Mouse (Mus musculus): ENCODE measurements around the gene Txlna. TPM values are rescaled to one million over a fixed set of nuclear protein-coding genes. Genes with fewer than 3 reads are reported as not detected.

Gene Txlna
- polyA plus RNA-seq (2014; fragmentation: Illumina TruSeq; extraction: RNeasy Lipid Tissue Mini Kit (QIAGEN cat#74804); ENCODE audit: low read depth, low replicate concordance): 16.9 TPM

DNA sequence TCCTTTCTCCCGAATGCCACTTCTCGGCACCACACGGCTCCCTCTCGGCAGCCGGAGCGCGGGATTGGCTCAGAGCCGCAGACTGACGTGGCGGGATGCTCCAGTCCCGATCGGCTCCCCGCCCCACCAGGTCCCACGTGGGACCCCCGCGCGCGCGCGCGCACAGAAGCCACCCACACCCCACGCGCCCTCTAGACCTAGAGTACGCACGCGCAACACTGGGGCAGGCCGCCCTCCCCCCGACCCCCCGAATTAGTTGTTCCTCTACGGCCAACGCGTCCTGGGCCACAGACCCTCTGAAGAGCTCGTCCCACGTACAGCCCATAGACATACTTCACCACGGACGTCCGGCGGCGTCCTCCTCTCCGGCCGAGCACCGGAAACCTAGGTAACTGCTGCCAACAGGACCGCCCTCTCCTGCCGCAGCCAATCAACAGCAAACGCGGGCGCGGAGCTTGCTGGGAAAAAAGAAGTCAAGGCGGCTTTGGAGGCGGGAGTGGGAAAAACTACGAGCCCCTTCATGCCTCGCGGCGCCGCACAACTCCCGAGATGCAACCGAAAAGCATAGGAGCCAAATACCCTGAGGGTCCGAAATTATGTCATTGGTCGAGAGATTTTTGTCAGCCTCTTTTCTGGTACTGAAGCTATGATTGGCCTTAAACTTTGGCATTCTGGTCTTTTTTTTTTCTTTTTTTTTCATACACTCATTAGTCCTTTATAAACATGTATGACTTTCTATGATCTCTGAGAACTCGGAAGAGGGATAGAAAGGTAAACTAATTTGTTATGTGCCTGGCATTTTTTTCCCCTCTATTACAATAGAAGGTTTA is at the start of gene Txlna:
Txlna (minus strand) TSS at position 428 of the 830 bp plus-strand sequence.

DNA sequence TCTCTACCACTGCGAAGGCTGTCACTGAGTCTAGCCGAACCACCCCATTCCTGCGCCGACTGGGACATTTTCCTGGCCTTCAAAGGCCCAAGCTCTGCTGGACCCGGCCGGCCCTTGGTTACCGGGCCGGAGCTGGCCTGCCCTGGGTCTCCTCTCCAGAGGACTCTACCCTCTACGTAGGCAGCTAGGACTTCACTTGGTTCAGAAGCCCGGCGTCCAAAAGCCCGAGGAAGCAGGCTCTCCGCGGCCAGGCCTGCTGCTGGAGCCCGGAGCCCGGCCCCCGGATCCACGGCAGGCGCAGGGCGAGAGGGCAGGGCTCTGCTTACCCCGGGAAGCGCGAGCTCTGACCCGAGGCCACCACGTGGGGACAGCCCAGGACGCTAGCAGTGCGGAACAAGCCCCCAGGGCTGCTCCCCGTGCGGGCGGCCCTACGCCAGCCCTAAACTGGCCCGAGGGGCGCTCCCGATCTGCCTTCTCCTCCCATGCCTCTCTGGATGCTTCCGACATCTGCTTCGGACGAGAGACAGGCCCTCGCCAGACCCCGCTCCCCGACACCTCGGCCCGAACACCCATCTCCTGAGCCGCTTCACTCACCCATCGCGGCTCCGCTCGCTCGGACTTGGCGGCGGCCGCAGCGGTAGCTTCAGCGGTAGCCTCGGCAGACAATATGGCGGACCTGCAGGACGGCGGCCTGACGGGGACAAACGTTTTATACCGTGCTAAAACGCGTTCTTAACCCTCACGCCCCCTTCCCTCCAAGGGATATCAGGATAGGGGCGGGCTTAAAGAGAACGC is 31.4 kb upstream of the Txlna start, which contains the start of gene Kpna6:
Kpna6 (minus strand) TSS at position 685 of the 795 bp plus-strand sequence.

DNA sequence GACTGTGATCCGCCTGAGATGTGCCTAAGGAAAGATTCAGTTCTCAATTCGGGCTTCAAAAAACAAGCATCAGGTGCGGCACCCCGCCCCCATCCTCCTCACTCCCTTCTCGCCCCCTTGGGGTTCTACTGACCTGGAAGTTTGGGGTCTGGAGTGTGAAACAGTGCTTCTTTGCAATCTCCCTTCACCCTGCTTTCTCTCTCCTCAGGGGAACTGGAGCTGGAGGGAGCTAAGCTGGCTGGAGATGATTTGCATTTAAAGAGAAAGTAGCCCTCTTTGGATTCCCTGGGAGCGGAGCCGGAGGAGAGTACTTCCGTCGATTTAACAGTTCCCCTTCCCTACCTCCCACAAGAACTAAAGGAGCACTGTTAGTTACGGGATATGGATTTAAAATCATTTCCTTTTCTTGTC is 17.2 kb downstream of the Txlna start, which contains the start of gene Ccdc28b:
Ccdc28b (minus strand) TSS at position 267 of the 411 bp plus-strand sequence.

DNA sequence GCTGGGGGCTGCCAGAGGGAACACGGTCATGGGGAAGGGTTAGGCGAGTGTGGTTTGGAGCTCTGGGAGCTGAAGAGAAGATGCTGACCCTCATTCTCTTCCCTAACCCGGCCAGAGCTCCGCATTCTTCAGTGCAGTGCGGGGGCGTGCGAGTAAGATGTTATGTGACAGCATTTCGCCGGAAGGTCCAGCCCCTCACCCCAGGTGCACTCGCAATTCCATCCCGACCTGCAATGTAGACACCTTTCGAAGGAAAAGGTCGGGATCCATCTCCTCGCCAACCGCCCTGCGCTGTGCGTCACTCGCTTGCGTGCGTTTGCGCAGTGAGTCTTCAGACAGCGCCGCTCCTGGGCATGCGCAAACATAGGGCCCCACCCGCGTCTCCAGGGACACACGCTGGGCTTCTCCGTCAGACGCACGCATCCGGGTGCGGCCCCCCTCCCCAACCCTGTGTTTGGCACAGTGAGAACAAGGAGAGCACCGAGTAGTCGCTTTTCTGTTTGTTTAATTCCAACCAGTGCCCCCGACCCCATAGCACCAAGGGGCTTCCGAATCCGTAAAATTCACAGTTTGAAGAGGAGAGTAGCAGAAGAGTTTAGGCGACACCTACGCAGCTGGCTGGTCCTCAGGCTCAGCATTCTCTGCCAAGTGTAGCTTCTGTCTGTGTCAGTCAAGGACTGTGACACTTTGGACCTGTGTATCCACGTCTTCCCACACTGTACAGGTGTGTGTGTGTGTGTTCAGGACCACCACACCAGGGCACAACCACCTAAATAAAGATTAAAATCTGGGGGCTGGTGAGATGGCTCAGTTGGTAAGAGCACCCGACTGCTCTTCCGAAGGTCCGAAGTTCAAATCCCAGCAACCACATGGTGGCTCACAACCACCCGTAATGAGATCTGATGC is 21.8 kb downstream of the Txlna start, which contains the start of gene Iqcc:
Iqcc (minus strand) TSS at position 314 of the 906 bp plus-strand sequence.

DNA sequence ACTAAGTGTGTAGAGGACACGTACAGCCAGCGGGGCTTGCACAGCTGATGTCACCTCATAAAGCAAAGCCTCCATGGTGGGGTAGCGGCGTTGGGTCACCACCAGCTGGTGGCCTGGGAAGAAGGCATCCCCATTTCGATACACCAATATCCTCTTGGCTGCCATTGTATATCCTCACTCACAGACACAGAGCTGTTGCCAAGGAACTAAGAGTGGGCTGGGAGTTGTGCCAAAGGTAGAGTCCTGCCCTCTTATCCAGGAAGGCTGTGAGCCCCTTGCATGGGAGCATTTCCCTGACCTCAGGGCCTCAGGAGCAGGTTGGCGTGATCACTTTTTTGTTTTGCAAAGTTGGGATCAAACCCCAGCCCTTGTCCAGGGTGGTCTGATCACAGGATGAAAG is 26.8 kb downstream of the Txlna start, which contains the start of gene Dcdc2b:
Dcdc2b (minus strand) TSS at position 165 of the 400 bp plus-strand sequence.

DNA sequence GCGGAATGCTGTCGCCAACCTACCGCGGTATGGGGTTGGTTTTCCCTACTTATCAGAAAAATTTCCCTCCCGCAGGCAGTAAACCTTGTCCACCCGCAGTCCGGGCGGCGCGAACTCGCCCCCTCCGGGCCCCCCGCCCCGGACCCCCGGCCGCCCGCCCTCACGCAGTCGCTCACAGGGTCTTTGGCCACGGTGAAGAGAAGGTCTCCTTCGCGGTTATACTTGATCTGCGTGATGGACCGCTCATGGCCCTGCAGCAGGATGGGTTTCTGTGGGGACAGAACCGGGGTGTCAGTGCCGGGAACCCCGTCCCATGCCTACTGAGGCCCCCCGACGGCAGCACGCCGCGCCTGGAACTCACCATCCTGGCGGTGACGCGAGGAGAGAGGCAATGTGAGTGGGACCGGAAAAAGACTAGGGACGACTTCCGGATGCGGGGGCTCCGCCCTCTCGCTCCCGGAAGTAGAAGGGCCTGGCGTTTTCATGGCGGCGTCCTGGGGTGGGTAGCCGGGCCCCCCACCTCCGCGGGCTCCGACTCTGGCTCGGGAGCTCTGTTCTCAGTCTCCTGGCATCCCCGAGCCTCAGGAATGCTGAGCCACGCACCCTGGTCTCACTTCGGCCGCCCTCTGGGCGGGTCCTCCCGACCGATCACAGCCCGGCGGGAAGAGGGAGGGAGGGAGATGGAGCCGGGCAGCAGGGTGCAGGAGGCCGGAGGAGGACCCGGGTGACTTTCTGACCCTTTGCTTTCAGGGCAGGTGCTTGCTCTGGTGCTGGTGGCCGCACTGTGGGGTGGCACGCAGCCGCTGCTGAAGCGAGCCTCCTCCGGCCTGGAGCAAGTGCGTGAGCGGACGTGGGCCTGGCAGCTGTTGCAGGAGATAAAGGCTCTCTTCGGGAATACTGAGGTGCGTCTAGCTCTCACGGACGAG is 40.4 kb downstream of the Txlna start, which contains the start of the genes Eif3i and Tmem234:
Eif3i (minus strand) TSS at position 416 of the 926 bp plus-strand sequence.
Tmem234 (plus strand) TSS at position 436 of the 926 bp plus-strand sequence.

DNA sequence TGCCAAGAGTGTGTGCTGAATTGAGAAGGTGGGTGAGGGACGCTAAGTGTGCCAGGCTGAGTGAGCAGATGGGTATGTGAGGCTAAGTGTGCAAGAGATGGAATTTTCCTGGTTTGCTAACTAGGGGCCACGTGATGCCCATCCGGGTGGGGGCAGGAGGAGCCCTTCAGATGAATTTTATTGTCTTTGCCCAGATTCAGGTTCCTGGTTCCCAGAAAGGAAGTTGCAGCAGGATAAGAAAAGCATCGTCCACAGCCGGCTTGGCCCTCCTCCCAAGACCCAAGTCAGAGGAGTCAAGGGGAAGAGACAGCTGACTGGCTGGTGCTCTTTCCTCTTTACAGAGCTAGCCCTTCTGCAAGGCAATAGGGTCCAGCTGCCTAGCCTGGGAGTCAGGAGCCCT is 62.4 kb downstream of the Txlna start, which contains the start of gene Fam167b:
Fam167b (minus strand) TSS at position 84 of the 400 bp plus-strand sequence.

Other genes with a start within 250 kb of the Txlna start
- gene Zbtb8b, start 200.2 kb downstream of the Txlna start, polyA plus RNA-seq (2014; fragmentation: Illumina TruSeq; extraction: RNeasy Lipid Tissue Mini Kit (QIAGEN cat#74804); ENCODE audit: low read depth, low replicate concordance): not detected
- gene Bsdc1, start 179.5 kb downstream of the Txlna start, polyA plus RNA-seq (2014; fragmentation: Illumina TruSeq; extraction: RNeasy Lipid Tissue Mini Kit (QIAGEN cat#74804); ENCODE audit: low read depth, low replicate concordance): 20.8 TPM
- gene Tssk3, start 150.0 kb downstream of the Txlna start, polyA plus RNA-seq (2014; fragmentation: Illumina TruSeq; extraction: RNeasy Lipid Tissue Mini Kit (QIAGEN cat#74804); ENCODE audit: low read depth, low replicate concordance): not detected
- not detected for gene Fam229a, start 149.9 kb downstream of the Txlna start, polyA plus RNA-seq (2014; fragmentation: Illumina TruSeq; extraction: RNeasy Lipid Tissue Mini Kit (QIAGEN cat#74804); ENCODE audit: low read depth, low replicate concordance)
- gene Marcksl1, start 127.5 kb downstream of the Txlna start, polyA plus RNA-seq (2014; fragmentation: Illumina TruSeq; extraction: RNeasy Lipid Tissue Mini Kit (QIAGEN cat#74804); ENCODE audit: low read depth, low replicate concordance): 47.1 TPM
- 44.3 TPM for gene Hdac1, start 98.4 kb downstream of the Txlna start, polyA plus RNA-seq (2014; fragmentation: Illumina TruSeq; extraction: RNeasy Lipid Tissue Mini Kit (QIAGEN cat#74804); ENCODE audit: low read depth, low replicate concordance)
- gene Lck, start 67.4 kb downstream of the Txlna start, polyA plus RNA-seq (2014; fragmentation: Illumina TruSeq; extraction: RNeasy Lipid Tissue Mini Kit (QIAGEN cat#74804); ENCODE audit: low read depth, low replicate concordance): 0.41 TPM
- 3.1 TPM for gene Fam167b, start 62.5 kb downstream of the Txlna start, polyA plus RNA-seq (2014; fragmentation: Illumina TruSeq; extraction: RNeasy Lipid Tissue Mini Kit (QIAGEN cat#74804); ENCODE audit: low read depth, low replicate concordance)
- 20.2 TPM for gene Eif3i, start 40.4 kb downstream of the Txlna start, polyA plus RNA-seq (2014; fragmentation: Illumina TruSeq; extraction: RNeasy Lipid Tissue Mini Kit (QIAGEN cat#74804); ENCODE audit: low read depth, low replicate concordance)
- gene Tmem234, start 40.4 kb downstream of the Txlna start, polyA plus RNA-seq (2014; fragmentation: Illumina TruSeq; extraction: RNeasy Lipid Tissue Mini Kit (QIAGEN cat#74804); ENCODE audit: low read depth, low replicate concordance): 36.2 TPM
- not detected for gene Dcdc2b, start 26.8 kb downstream of the Txlna start, polyA plus RNA-seq (2014; fragmentation: Illumina TruSeq; extraction: RNeasy Lipid Tissue Mini Kit (QIAGEN cat#74804); ENCODE audit: low read depth, low replicate concordance)
- 11.4 TPM for gene Iqcc, start 22.0 kb downstream of the Txlna start, polyA plus RNA-seq (2014; fragmentation: Illumina TruSeq; extraction: RNeasy Lipid Tissue Mini Kit (QIAGEN cat#74804); ENCODE audit: low read depth, low replicate concordance)
- 2.7 TPM for gene Ccdc28b, start 17.1 kb downstream of the Txlna start, polyA plus RNA-seq (2014; fragmentation: Illumina TruSeq; extraction: RNeasy Lipid Tissue Mini Kit (QIAGEN cat#74804); ENCODE audit: low read depth, low replicate concordance)
- gene Kpna6, start 31.7 kb upstream of the Txlna start, polyA plus RNA-seq (2014; fragmentation: Illumina TruSeq; extraction: RNeasy Lipid Tissue Mini Kit (QIAGEN cat#74804); ENCODE audit: low read depth, low replicate concordance): 61.8 TPM
- gene Tmem39b, start 55.8 kb upstream of the Txlna start, polyA plus RNA-seq (2014; fragmentation: Illumina TruSeq; extraction: RNeasy Lipid Tissue Mini Kit (QIAGEN cat#74804); ENCODE audit: low read depth, low replicate concordance): 0.52 TPM
- gene Khdrbs1, start 101.2 kb upstream of the Txlna start, polyA plus RNA-seq (2014; fragmentation: Illumina TruSeq; extraction: RNeasy Lipid Tissue Mini Kit (QIAGEN cat#74804); ENCODE audit: low read depth, low replicate concordance): 186 TPM
- 2,725 TPM for gene Ptp4a2, start 170.2 kb upstream of the Txlna start, polyA plus RNA-seq (2014; fragmentation: Illumina TruSeq; extraction: RNeasy Lipid Tissue Mini Kit (QIAGEN cat#74804); ENCODE audit: low read depth, low replicate concordance)